Mouse (Mus musculus): ENCODE data around the gene Rpl34.

GRCm38 (mm10) chr3:130702289-130702688 is 27.9 kb downstream of the Rpl34 start:
- TF ChIP-seq EP300 (IDR thresholded peaks at IDR 0.05; ENCODE audit: low read depth) (no peak), CTCF (IDR thresholded peaks at IDR 0.05; ENCODE audit: low read depth) (no peak)

All from liver, postnatal 0 days (tissue).